Mouse (Mus musculus): ENCODE results near the gene Anks1. TPM values are rescaled to one million over a fixed set of nuclear protein-coding genes. Genes with fewer than 3 reads are reported as not detected.
A peak's percentile ranks its signal among the peaks of the same experiment; 100 is the strongest.

The Anks1 gene
- 1 to 10 TPM; 1.9 to 5.0 (median 3.8) TPM for polyA plus RNA-seq (2017; shearing (Covaris generic))

- peak; percentile 67 for ATAC-seq
These were observed at the start of gene Anks1 for GRCm38 (mm10) chr17:27908888-27909621. TSS of gene Anks1 (plus strand) at chr17:27909306.

- no peak for ATAC-seq
These were observed 43.6 kb upstream of the Anks1 start for GRCm38 (mm10) chr17:27865461-27865860.

- no peak for ATAC-seq
These were observed 42.4 kb upstream of the Anks1 start for GRCm38 (mm10) chr17:27866737-27867136.

GRCm38 (mm10) chr17:27871851-27872250 lies 37.3 kb upstream of the Anks1 start:
- no peak for ATAC-seq

GRCm38 (mm10) chr17:27873583-27873982 lies 35.5 kb upstream of the Anks1 start:
- no peak for ATAC-seq

GRCm38 (mm10) chr17:27874510-27874909 lies 34.6 kb upstream of the Anks1 start:
- ATAC-seq = no peak

- no peak for ATAC-seq
These were observed 27.6 kb upstream of the Anks1 start for GRCm38 (mm10) chr17:27881518-27881917.

GRCm38 (mm10) chr17:27883129-27883528 lies 26.0 kb upstream of the Anks1 start:
- no peak for ATAC-seq

- ATAC-seq = no peak
These were observed 25.1 kb upstream of the Anks1 start for GRCm38 (mm10) chr17:27883994-27884393.

- ATAC-seq = no peak
These were observed 22.5 kb upstream of the Anks1 start for GRCm38 (mm10) chr17:27886499-27887210.

GRCm38 (mm10) chr17:27907512-27908205 lies 1.4 kb upstream of the Anks1 start:
- peak; percentile 39 for ATAC-seq

GRCm38 (mm10) chr17:27908206-27908887 lies 759 bp upstream of the Anks1 start:
- peak; percentile 44 for ATAC-seq

- ATAC-seq = peak; percentile 51
These were observed 755 bp downstream of the Anks1 start, which contains the start of gene Taf11 for GRCm38 (mm10) chr17:27909622-27910500. TSS of gene Taf11 (minus strand) at chr17:27909844.

- no peak for ATAC-seq
These were observed 2.3 kb downstream of the Anks1 start for GRCm38 (mm10) chr17:27911371-27911770.

- no peak for ATAC-seq
These were observed 5.6 kb downstream of the Anks1 start for GRCm38 (mm10) chr17:27914742-27915141.

GRCm38 (mm10) chr17:27916366-27916765 lies 7.3 kb downstream of the Anks1 start:
- no peak for ATAC-seq

- no peak for ATAC-seq
These were observed 11.6 kb downstream of the Anks1 start for GRCm38 (mm10) chr17:27920676-27921075.

GRCm38 (mm10) chr17:27922174-27922712 lies 13.1 kb downstream of the Anks1 start:
- no peak for ATAC-seq

- no peak for ATAC-seq
These were observed 15.9 kb downstream of the Anks1 start for GRCm38 (mm10) chr17:27925054-27925453.

GRCm38 (mm10) chr17:27925504-27925903 lies 16.4 kb downstream of the Anks1 start:
- ATAC-seq = no peak

GRCm38 (mm10) chr17:27930291-27930690 lies 21.2 kb downstream of the Anks1 start:
- no peak for ATAC-seq
